In genomic region chr2:170871469-170871868, GRCm38 (mm10) we compare ENCODE assay signal across 24 mouse cellular contexts.
"Had no signal": no experiment of that assay in that cellular context is flagged by ENCODE, and none has a peak within 500 bp of the region (broad histone marks: within the 10 kb centered on the region; RNA-seq: fewer than 3 reads in every experiment).

No protein-coding gene starts in this region.

- H3K4me1 ChIP-seq: limb, embryonic 12.5 days; neural tube, embryonic 13.5 days; stomach, embryonic 15.5 days had no signal

- H3K9me3 ChIP-seq: limb, embryonic 12.5 days; limb, embryonic 15.5 days; neural tube, embryonic 13.5 days; stomach, embryonic 15.5 days had no signal

- H3K27ac ChIP-seq: kidney, postnatal 0 days; layer of hippocampus, adult 2 months; left cerebral cortex, adult 2 months; limb, embryonic 12.5 days; limb, embryonic 15.5 days; liver, embryonic 14.5 days; macrophage; neural tube, embryonic 13.5 days; stomach, embryonic 15.5 days had no signal

- H3K36me3 ChIP-seq: limb, embryonic 12.5 days; limb, embryonic 15.5 days; stomach, embryonic 15.5 days had no signal

- DNase-seq: kidney, adult 2 months; kidney, postnatal 25 days; layer of hippocampus, adult 9-11 months; left cerebral cortex, postnatal 4 days; liver, postnatal 0 days; lung, embryonic 14.5 days; midbrain, embryonic 14.5 days; right cerebral cortex, postnatal 14 days; spleen, adult 18-20 months; thymus, adult 2 months; thymus, postnatal 14 days; thymus, postnatal 4 days had no signal

- H3K4me2 ChIP-seq: limb, embryonic 12.5 days; limb, embryonic 15.5 days; liver, embryonic 11.5 days; lung, embryonic 14.5 days; neural tube, embryonic 13.5 days; stomach, embryonic 15.5 days had no signal

- H3K27me3 ChIP-seq: limb, embryonic 15.5 days; neural tube, embryonic 13.5 days; stomach, embryonic 15.5 days had no signal

- H3K9ac ChIP-seq: limb, embryonic 12.5 days; limb, embryonic 15.5 days; liver, embryonic 14.5 days; liver, postnatal 0 days; lung, embryonic 14.5 days; neural tube, embryonic 13.5 days; stomach, embryonic 15.5 days had no signal

- H3K4me3 ChIP-seq: layer of hippocampus, adult 2 months; left cerebral cortex, adult 2 months; limb, embryonic 12.5 days; limb, embryonic 15.5 days; neural tube, embryonic 13.5 days; stomach, embryonic 15.5 days had no signal

- ATAC-seq: intestine, postnatal 0 days; liver, postnatal 0 days; lung, postnatal 0 days had no signal
